Mouse (Mus musculus): ENCODE measurements around the gene Hoxa6.

Hoxa6 gene

GRCm38 (mm10) chr6:52233546-52234427 is 25.3 kb upstream of the Hoxa6 start:
- ChIA-PET CTCF (interaction anchor here in 1 of 4 experiments (0.7 to 1.8 kb wide), 3 partner anchors 9 to 23 kb away, joined by 3 to 4 read pairs (median 4); partner anchors contain the start of gene Hoxa7), POLR2A (interaction anchor here in 3 of 4 experiments (0.5 to 2.6 kb wide), 10 partner anchors 9 to 1497 kb away, joined by 3 to 11 read pairs (median 4); partner anchors contain the start of gene Hoxa11 (in 1 of the 3))

- POLR2A ChIA-PET: interaction anchor here in 3 of 4 experiments (0.5 to 2.6 kb wide), 8 partner anchors 10 to 1497 kb away, joined by 3 to 11 read pairs (median 4); partner anchors contain the start of gene Hoxa11 (in 1 of the 3)
Measured at GRCm38 (mm10) chr6:52232984-52233545, 24.5 kb upstream of the Hoxa6 start.

GRCm38 (mm10) chr6:52232568-52232965 is 24.0 kb upstream of the Hoxa6 start:
- ChIA-PET POLR2A (interaction anchor here in 2 of 4 experiments (0.7 to 2.6 kb wide), 3 partner anchors 10 to 1496 kb away, joined by 3 to 11 read pairs (median 8); no protein-coding TSS in a partner anchor), CTCF (interaction anchor here in 1 of 4 experiments (0.7 kb wide), 1 partner anchor 1025 kb away, joined by 3 read pairs; no protein-coding TSS in a partner anchor)

More at GRCm38 (mm10) chr6:52232984-52233545, 24.5 kb upstream of the Hoxa6 start:
- CTCF ChIA-PET: interaction anchor here in 1 of 4 experiments (0.9 to 1.8 kb wide), 2 partner anchors 10 to 12 kb away, joined by 4 read pairs; partner anchors contain the start of gene Hoxa7

GRCm38 (mm10) chr6:52231885-52232567 is 23.5 kb upstream of the Hoxa6 start:
- ChIA-PET CTCF (interaction anchor here in 1 of 4 experiments (0.7 kb wide), 1 partner anchor 1025 kb away, joined by 3 read pairs; no protein-coding TSS in a partner anchor), POLR2A (interaction anchor here in 1 of 4 experiments (0.6 kb wide), 1 partner anchor 28 kb away, joined by 3 read pairs; no protein-coding TSS in a partner anchor)

- CTCF ChIA-PET: interaction anchor here in 2 of 4 experiments (0.7 to 1.9 kb wide), 2 partner anchors 9 to 13 kb away, joined by 3 to 6 read pairs; partner anchors contain the start of gene Hoxa7 (in 1 of the 2)
- POLR2A ChIA-PET: interaction anchor here in 1 of 4 experiments (0.6 to 1.1 kb wide), 3 partner anchors 9 to 81 kb away, joined by 3 read pairs; no protein-coding TSS in a partner anchor
Measured at GRCm38 (mm10) chr6:52230516-52231165, 22.1 kb upstream of the Hoxa6 start, which contains the start of gene Hoxa9. Gene Hoxa9 (minus strand): TSS chr6:52231089.

GRCm38 (mm10) chr6:52229558-52230416 is 21.3 kb upstream of the Hoxa6 start:
- CTCF ChIA-PET: interaction anchor here in 3 of 4 experiments (0.6 to 1.9 kb wide), 7 partner anchors 10 to 965 kb away, joined by 3 to 6 read pairs (median 5); partner anchors contain the start of gene Hoxa10 (in 1 of the 3)
- POLR2A ChIA-PET: interaction anchor here in 2 of 4 experiments (1.1 to 1.6 kb wide), 3 partner anchors 9 to 720 kb away, joined by 3 to 6 read pairs (median 4); no protein-coding TSS in a partner anchor

GRCm38 (mm10) chr6:52228475-52229465 is 20.2 kb upstream of the Hoxa6 start:
- POLR2A ChIA-PET: interaction anchor here in 2 of 4 experiments (1.1 to 1.6 kb wide), 3 partner anchors 8 to 719 kb away, joined by 3 to 6 read pairs (median 4); no protein-coding TSS in a partner anchor
- CTCF ChIA-PET: interaction anchor here in 3 of 4 experiments (0.6 to 1.9 kb wide), 7 partner anchors 9 to 649 kb away, joined by 3 to 6 read pairs (median 4); partner anchors contain the start of gene Hoxa10 (in 1 of the 3)

GRCm38 (mm10) chr6:52227470-52228222 is 19.1 kb upstream of the Hoxa6 start:
- ChIA-PET POLR2A (interaction anchor here in 2 of 4 experiments (0.6 to 1.3 kb wide), 3 partner anchors 16 to 69 kb away, joined by 3 to 4 read pairs (median 3); no protein-coding TSS in a partner anchor), CTCF (interaction anchor here in 1 of 4 experiments (0.7 kb wide), 1 partner anchor 1084 kb away, joined by 26 read pairs; no protein-coding TSS in a partner anchor)

GRCm38 (mm10) chr6:52226569-52227257 is 18.2 kb upstream of the Hoxa6 start:
- POLR2A ChIA-PET: interaction anchor here in 2 of 4 experiments (0.6 to 1.3 kb wide), 5 partner anchors 12 to 68 kb away, joined by 3 to 4 read pairs (median 3); no protein-coding TSS in a partner anchor

GRCm38 (mm10) chr6:52225612-52226568 is 17.4 kb upstream of the Hoxa6 start:
- CTCF ChIA-PET: interaction anchor here in 2 of 4 experiments (0.9 to 1.2 kb wide), 2 partner anchors 14 kb away, joined by 4 read pairs; no protein-coding TSS in a partner anchor
- POLR2A ChIA-PET: interaction anchor here in 2 of 4 experiments (0.5 to 1.8 kb wide), 5 partner anchors 12 to 109 kb away, joined by 3 to 8 read pairs (median 4); partner anchors contain the start of gene Hoxa10 (in 1 of the 2)

More at GRCm38 (mm10) chr6:52226569-52227257, 18.2 kb upstream of the Hoxa6 start:
- CTCF ChIA-PET: no interaction called here

- ChIA-PET POLR2A (interaction anchor here in 2 of 4 experiments (0.7 to 1.8 kb wide), 3 partner anchors 11 to 43 kb away, joined by 3 to 4 read pairs (median 4); partner anchors contain the start of gene Hoxa10 (in 1 of the 2)), CTCF (interaction anchor here in 3 of 4 experiments (0.6 to 1.2 kb wide), 4 partner anchors 15 to 380 kb away, joined by 3 to 7 read pairs (median 4); no protein-coding TSS in a partner anchor)
Measured at GRCm38 (mm10) chr6:52224895-52225611, 16.5 kb upstream of the Hoxa6 start.

Data from embryonic stem cell, embryonic (primary cell).